Mouse (Mus musculus) liver, embryonic 13.5 days (tissue): ENCODE measurements around the gene Id2. TPM values are rescaled to one million over a fixed set of nuclear protein-coding genes. Genes with fewer than 3 reads are reported as not detected.

ENCODE experiments used
- ATAC-seq: fragments of 200-750 bp; cut with Nextera tagmentation; 2 replicates; pipeline ENCODE4 v1.8.0; 2017; ENCODE audit warnings: low read depth, mild to moderate bottlenecking, moderate number of reproducible peaks, moderate library complexity
- DNase-seq: peaks from one replicate; pipeline ENCODE4 v3.0.0; 2022
- H3K27ac ChIP-seq: fragments of 300-500 bp; sonication (generic); 2 replicates; pipeline ENCODE4 v1.5.1; 2015; ENCODE audit warnings: moderate library complexity, mild to moderate bottlenecking, inconsistent platforms
- H3K27me3 ChIP-seq: fragments of 300-500 bp; sonication (generic); 2 replicates; pipeline ENCODE4 v1.6.1; 2015; ENCODE audit warnings: mild to moderate bottlenecking, inconsistent platforms
- H3K36me3 ChIP-seq: fragments of 300-500 bp; sonication (generic); 2 replicates; pipeline ENCODE4 v1.6.1; 2015; ENCODE audit warnings: mild to moderate bottlenecking, inconsistent platforms
- H3K4me1 ChIP-seq: fragments of 300-500 bp; sonication (generic); replicated peaks from 2 replicates; pipeline ENCODE4 v1.6.1; 2015; ENCODE audit warnings: inconsistent platforms
- H3K4me2 ChIP-seq: fragments of 300-500 bp; sonication (generic); 2 replicates; pipeline ENCODE4 v1.6.1; 2015; ENCODE audit warnings: inconsistent platforms, mild to moderate bottlenecking, moderate library complexity
- H3K4me3 ChIP-seq: fragments of 300-500 bp; sonication (generic); replicated peaks from 2 replicates; pipeline ENCODE4 v1.5.1; 2015; ENCODE audit warnings: mild to moderate bottlenecking, inconsistent platforms
- H3K9ac ChIP-seq: fragments of 300-500 bp; sonication (generic); 2 replicates; pipeline ENCODE4 v1.6.1; 2015; ENCODE audit warnings: mild to moderate bottlenecking, inconsistent platforms
- H3K9me3 ChIP-seq: fragments of 300-500 bp; sonication (generic); replicated peaks from 2 replicates; pipeline ENCODE4 v1.6.1; 2016; ENCODE audit warnings: inconsistent platforms
- WGBS: fragments of 180-500 bp; shearing (Covaris S2); methylation state at CpG from one replicate; pipeline ENCODE4 v1.1.7; 2015; ENCODE audit not compliant: insufficient replicate concordance; 5-methylcytosine and 5-hydroxymethylcytosine counted together
- polyA plus RNA-seq: library from polyadenylated mRNA; unstranded; fragments of >200 nt; fragmentation: Nextera tagmentation; extraction: Ambion mirVana; gene quantifications from 2 replicates; pipeline ENCODE4 v1.2.1, GENCODE M21; 2015

Gene Id2
- polyA plus RNA-seq, 1 experiment from 2014 or later, result 98.7 TPM

DNA sequence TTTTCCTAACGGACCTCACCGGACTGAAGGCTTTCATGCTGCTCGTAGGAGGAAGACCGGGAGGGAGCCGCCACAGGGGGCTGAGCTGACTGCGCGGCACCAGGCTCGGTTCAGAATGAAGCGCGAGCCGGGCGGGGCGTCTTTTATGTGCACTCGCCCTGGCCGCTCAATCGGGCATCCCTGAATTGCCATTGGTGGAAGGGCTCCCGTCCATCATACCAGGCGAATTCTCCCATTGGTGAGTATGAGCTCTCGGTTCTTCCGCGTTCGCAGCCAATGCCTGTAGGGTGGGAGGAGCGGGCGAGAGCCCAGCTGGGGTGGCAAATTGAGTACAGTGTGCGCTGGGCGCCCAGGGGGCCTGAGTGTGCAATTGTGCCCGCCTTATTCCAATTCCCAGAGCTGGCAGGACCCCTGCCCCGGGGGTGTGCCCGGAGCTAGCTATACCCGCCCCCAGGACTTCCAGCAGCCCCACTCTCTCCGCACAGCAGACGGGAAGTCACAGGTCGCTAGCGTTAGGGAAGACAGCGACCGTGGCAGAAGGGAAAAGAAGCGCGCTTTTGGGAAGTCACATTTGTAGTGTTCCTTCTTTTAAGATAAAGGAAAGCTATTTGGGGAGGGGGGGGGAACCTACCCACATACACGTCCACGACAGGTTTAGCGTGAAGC is 833 bp downstream of the Id2 start:
- Histone ChIP-seq H3K4me2 (peak overlapping the region; percentile 78), H3K27ac (peak overlapping the region; percentile 84), H3K4me1 (peaks cover 32% of the 10 kb centered on the region), H3K27me3 (peaks cover 90% of the 10 kb centered on the region), H3K4me3 (peak overlapping the region; percentile 65), H3K36me3 (no peaks in the 10 kb centered on the region), H3K9ac (peak overlapping the region; percentile 70), H3K9me3 (no peaks in the 10 kb centered on the region)
- peak; percentile 83 for ATAC-seq
- under 1% methylated on average over 41 of the region's 41 CpGs for WGBS
- DNase-seq, result peak; percentile 79

DNA sequence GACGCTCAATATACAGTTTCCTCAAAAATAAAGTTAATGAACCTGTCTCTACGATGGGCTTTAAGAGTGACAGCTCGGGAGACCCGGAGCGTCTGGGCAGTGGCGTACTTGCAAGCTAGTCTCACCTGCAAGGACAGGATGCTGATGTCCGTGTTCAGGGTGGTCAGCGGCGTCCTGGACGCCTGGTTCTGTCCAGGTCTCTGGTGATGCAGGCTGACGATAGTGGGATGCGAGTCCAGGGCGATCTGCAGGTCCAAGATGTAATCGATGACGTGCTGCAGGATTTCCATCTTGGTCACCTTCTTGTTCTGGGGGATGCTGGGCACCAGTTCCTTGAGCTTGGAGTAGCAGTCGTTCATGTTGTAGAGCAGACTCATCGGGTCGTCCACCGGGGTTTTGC is 1.4 kb downstream of the Id2 start:
- Histone ChIP-seq H3K9ac (peak overlapping the region; percentile 70), H3K36me3 (no peaks in the 10 kb centered on the region), H3K4me3 (peak overlapping the region; percentile 65), H3K27me3 (peaks cover 84% of the 10 kb centered on the region), H3K9me3 (no peaks in the 10 kb centered on the region), H3K4me1 (peaks cover 32% of the 10 kb centered on the region), H3K27ac (peak overlapping the region; percentile 29; the same call in 1 of the 2 replicates), H3K4me2 (peak overlapping the region; percentile 78)
- DNase-seq, result no peak
- WGBS, result 0% methylated on average over 19 of the region's 19 CpGs
- no peak for ATAC-seq

DNA sequence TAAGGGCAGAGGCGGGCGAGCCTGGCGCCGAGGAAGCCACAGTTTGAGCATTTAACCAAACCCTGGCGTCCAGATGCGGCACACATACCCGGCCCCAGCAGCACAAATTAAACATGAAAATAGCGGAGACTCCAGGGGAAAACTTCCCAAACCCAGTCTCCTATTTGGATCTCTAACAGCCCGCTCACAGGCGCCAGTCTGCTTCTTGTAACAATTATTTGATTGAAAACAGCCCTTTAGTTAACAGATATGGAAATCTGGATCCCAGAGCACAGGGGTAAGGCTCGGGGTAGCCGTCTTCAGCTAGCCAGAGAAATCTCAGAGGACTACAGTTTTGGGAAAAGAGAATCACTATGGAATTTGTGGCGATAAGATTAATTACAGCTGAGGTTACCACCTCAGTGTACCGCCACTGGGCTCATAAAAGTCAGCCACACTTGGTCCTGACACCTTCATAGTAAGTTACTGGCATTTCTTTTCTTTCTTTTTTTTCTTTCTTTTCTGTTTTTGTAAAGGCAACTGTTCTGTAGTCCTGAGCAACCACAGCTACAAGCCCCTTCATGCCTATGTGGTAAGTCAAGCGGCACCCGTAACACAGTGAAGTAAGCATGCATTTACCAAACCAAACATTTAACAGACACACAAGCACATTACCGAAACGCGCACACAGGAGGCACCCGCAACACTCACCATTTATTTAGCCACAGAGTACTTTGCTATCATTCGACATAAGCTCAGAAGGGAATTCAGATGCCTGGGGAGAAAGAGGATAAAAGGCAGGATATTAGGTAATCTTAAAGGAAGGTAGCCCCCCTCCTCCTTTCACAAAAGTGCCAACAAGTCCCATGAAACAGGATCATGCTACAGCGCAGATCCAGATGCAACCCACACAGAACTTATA is 2.1 kb downstream of the Id2 start:
- Histone ChIP-seq H3K27me3 (peaks cover 78% of the 10 kb centered on the region), H3K27ac (peak overlapping the region; percentile 29), H3K4me1 (peaks cover 32% of the 10 kb centered on the region), H3K36me3 (no peaks in the 10 kb centered on the region), H3K9me3 (no peaks in the 10 kb centered on the region), H3K9ac (peak overlapping the region; percentile 70), H3K4me3 (peak overlapping the region; percentile 65), H3K4me2 (peak overlapping the region; percentile 78)
- WGBS, result 4% methylated on average over 22 of the region's 22 CpGs
- ATAC-seq, result no peak
- DNase-seq, result no peak

DNA sequence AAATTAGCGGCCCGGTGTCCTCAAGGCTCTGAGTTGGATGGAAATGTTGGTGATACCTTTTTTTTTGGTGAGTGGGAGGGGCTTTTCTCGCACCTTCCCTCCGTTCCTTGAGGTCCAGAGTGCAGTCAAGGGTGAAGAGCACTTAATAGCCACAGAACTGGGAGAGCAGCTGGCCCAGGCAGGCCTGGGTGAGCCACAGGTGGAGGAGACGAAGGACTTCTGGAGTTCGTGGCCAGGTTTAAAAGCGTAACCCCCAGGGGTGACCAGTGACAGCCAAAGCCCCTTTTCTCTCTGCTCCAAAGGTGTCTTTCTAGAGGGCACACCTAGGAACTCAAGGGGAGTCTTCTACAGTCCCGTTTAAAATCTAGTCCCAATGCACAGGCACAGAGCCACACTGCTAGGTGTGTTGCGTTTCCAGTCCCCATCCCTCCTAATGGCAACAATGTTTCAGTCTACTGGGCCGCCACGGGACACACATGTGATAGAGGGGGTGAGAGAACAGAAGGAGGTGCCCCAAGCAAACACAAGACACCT is 3.6 kb downstream of the Id2 start:
- no peak overlapping the region; the same call in 1 of the 2 replicates for H3K27ac ChIP-seq
- DNase-seq, result no peak
- peaks cover 31% of the 10 kb centered on the region for H3K4me1 ChIP-seq
- peaks cover 62% of the 10 kb centered on the region for H3K27me3 ChIP-seq
- no peak for ATAC-seq
- peak overlapping the region; percentile 50 for H3K4me2 ChIP-seq
- no peaks in the 10 kb centered on the region for H3K9me3 ChIP-seq
- WGBS, result 42% methylated on average over 11 of the region's 11 CpGs
- no peaks in the 10 kb centered on the region for H3K36me3 ChIP-seq
- H3K4me3 ChIP-seq, result peak overlapping the region; percentile 35
- H3K9ac ChIP-seq, result 0 out of 2 replicates have a peak overlapping the region, but pooled peaks have one; percentile 4

DNA sequence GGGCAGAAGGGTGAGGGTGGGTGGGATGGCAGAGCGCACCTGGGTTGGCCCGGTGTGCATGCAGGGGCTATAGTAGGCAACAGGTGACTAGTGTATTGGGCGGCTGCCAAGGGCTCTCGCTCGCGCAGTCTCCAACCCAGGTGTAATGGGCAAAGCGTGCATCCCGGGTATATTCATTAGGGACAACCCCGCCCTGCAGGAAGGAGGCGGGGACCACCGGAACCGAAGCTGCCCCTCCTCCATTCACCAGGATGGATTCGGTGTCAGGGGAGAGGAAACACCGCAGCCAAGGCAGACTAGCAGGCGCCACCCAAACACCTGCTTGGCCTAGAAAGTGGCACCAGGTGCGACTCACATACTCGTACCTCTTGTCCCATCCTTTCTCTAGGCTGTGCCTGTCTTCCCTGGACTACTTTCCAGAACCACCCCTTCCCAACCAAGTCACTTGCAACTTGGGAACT is 4.2 kb downstream of the Id2 start:
- Histone ChIP-seq H3K9me3 (no peaks in the 10 kb centered on the region), H3K9ac (no peak overlapping the region), H3K4me1 (peaks cover 26% of the 10 kb centered on the region), H3K4me2 (peak overlapping the region; percentile 50), H3K36me3 (no peaks in the 10 kb centered on the region), H3K4me3 (0 out of 2 replicates have a peak overlapping the region, but pooled peaks have one; percentile 35), H3K27ac (no peak overlapping the region; the same call in 1 of the 2 replicates), H3K27me3 (peaks cover 57% of the 10 kb centered on the region)
- WGBS, result 12% methylated on average over 17 of the region's 17 CpGs
- ATAC-seq, result peak; percentile 16
- DNase-seq, result no peak

DNA sequence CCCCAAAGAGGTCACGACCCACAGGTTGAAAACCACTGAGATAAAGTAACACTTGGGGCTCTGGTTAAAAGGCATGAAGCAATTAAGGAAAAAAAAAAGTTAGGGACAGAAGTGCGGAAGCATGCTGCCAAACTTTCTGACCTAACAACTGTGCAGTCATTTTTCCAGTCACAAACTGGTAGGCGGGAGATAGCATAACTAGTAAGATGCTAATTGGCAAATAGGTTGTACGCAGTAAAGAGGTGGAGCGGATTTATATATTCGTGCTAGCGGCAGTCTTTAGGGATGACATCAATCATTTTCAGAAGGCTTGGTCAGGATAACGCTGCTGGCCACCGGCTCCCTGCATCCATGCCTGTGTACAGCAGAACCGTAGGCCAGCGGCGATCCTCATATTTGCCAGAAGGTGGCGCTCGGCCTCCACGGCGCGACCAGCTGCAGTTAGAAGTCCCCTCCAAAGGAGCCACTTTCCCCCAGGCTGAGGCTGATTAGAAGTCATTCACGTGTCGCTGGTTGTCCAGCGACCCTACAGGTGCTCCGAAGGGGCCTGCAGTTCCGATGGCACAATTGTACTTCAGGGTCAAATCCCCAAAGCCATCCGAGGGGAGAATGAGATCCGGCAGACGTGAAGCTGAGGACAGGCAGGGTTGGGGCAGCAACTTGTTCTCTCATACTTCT is 4.8 kb downstream of the Id2 start:
- H3K4me2 ChIP-seq, result peak overlapping the region; percentile 50
- H3K27ac ChIP-seq, result no peak overlapping the region
- no peaks in the 10 kb centered on the region for H3K9me3 ChIP-seq
- H3K4me3 ChIP-seq, result 0 out of 2 replicates have a peak overlapping the region, but pooled peaks have one; percentile 22
- H3K27me3 ChIP-seq, result peaks cover 51% of the 10 kb centered on the region
- H3K4me1 ChIP-seq, result peaks cover 20% of the 10 kb centered on the region
- ATAC-seq (peak; percentile 27; the same call in 1 of the 2 replicates), DNase-seq (peak; percentile 39)
- no peak overlapping the region for H3K9ac ChIP-seq
- H3K36me3 ChIP-seq, result no peaks in the 10 kb centered on the region
- WGBS, result 9% methylated on average over 25 of the region's 25 CpGs

DNA sequence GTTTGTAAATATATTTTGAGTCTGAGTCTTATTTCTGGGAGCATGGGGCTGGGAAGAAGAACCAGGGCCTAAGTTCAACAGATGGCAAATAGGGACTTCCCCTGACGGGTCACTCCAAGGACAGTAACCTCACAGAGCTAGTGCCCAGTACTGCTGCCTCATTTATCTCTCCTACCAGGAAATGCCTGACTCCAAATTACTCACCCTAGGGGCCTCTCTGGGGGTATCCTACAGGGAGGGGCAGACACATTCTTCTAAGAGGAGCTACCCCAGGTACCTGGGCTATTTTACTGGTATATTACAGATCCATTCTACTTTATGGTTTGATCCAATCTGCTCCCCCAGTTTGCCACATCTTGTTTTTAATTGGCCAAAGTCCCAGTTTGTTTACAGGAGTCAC is 7.5 kb downstream of the Id2 start:
- no peak for DNase-seq
- H3K4me3 ChIP-seq, result no peak overlapping the region
- peaks cover 23% of the 10 kb centered on the region for H3K27me3 ChIP-seq
- H3K4me2 ChIP-seq, result no peak overlapping the region
- H3K36me3 ChIP-seq, result no peaks in the 10 kb centered on the region
- ATAC-seq, result no peak
- no peaks in the 10 kb centered on the region for H3K9me3 ChIP-seq
- WGBS, result 36% methylated on average over 1 of the region's 1 CpGs
- peaks cover 14% of the 10 kb centered on the region; the same call in 1 of the 2 replicates for H3K4me1 ChIP-seq
- no peak overlapping the region for H3K9ac ChIP-seq
- no peak overlapping the region for H3K27ac ChIP-seq

DNA sequence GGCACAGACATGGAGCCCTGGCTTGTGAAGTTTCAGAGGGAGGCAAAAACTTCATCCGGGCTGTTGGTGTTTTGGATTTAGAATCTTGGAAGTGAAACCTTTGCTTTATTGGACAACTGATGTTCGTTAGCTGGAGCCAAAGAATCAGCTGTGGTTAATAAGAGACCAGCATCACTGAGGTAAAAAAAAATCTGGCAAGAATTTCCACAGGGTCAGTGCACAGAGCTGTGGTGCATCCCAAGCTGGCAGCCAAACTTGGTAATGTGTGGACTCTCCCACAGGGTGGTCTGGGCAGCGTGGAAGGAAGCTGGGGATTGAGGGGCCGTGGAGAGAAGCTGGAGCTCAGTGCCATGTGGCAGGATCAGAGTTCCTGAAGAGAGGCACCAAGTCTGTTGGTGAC is 10.0 kb downstream of the Id2 start:
- DNase-seq (no peak), ATAC-seq (no peak)
- Histone ChIP-seq H3K4me2 (no peak overlapping the region), H3K9me3 (no peaks in the 10 kb centered on the region), H3K27me3 (peaks cover 7% of the 10 kb centered on the region; the same call in 1 of the 2 replicates), H3K4me1 (0 out of 2 replicates have a peak, but pooled peaks cover 9% of the 10 kb centered on the region), H3K9ac (no peak overlapping the region), H3K4me3 (no peak overlapping the region), H3K36me3 (no peaks in the 10 kb centered on the region), H3K27ac (no peak overlapping the region)
- 33% methylated on average over 4 of the region's 4 CpGs for WGBS

DNA sequence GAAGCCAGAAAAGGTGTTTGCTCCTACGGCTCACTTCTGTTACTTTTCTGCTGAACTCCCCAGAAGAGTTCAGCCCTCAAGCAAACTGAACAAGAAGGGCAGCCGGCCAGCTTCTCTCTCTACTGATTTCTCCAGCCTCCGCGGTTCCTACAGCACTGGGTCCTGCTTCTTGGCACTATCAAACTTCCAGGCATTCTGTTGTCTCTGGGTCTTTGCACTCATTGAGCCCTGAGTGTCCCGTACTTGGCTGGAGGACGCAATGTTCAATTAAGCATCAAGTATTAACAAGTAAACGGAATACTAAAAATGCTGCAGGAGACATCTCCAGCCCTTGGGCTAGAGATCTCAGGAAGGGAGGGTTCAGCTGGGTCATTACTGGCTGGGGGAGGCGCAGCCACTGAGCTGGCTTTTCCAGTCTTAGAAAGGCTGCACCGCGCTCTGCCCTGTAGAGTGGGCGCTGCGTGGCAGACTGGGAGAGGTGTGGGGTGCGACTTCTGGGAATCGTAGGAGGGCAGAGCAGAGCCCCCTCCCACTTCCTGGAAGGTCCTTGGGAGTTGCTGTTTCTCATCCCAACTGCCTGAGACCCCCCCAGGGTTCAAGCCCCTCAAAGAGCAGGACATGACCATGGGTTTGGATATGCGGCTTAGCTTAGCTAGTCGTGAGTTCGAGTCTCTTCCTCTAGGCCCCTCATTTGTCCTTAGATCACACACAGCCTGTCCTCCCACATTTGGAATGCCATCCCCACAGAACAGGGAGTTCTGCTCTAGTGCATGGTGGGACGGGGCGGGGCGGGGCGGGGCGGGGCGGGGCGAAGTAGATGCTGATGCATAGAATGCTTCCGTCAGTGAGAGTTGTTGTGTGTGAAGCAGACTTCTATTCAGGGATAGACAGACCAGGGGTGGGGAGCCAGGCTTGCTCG is 13.4 kb downstream of the Id2 start:
- Histone ChIP-seq H3K4me2 (no peak overlapping the region), H3K27me3 (0 out of 2 replicates have a peak, but pooled peaks cover 6% of the 10 kb centered on the region), H3K4me3 (no peak overlapping the region), H3K27ac (no peak overlapping the region), H3K9ac (no peak overlapping the region), H3K4me1 (0 out of 2 replicates have a peak, but pooled peaks cover 6% of the 10 kb centered on the region), H3K9me3 (no peaks in the 10 kb centered on the region), H3K36me3 (no peaks in the 10 kb centered on the region)
- ATAC-seq (no peak), DNase-seq (no peak)
- 33% methylated on average over 26 of the region's 26 CpGs for WGBS

DNA sequence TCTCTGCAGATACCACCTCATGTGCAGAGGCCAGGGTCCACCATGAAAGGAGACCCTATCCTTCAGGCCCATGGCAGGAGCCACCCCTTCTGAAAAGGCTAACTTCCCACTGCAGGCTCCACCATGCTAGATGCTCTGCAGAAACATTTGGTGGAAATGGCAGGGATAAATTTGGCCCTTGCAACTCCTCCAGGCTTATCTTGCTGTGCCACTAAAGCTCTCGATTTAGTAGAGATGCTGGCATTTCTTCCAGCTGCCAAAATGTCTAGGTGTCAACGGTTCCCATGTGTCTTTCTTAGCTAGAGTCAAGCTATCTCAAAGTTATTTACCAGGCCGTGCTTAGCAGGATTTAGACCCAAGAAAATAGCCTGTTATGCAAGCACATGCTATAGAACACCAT is 22.6 kb downstream of the Id2 start:
- no peak overlapping the region for H3K4me2 ChIP-seq
- H3K9me3 ChIP-seq, result no peaks in the 10 kb centered on the region
- H3K27ac ChIP-seq, result no peak overlapping the region
- H3K36me3 ChIP-seq, result no peaks in the 10 kb centered on the region
- H3K27me3 ChIP-seq, result no peaks in the 10 kb centered on the region
- DNase-seq, result no peak
- H3K4me3 ChIP-seq, result no peak overlapping the region
- H3K9ac ChIP-seq, result no peak overlapping the region
- no peak for ATAC-seq
- WGBS, result 63% methylated on average over 3 of the region's 3 CpGs
- no peaks in the 10 kb centered on the region for H3K4me1 ChIP-seq
